Mouse (Mus musculus) CD4-positive, CD25-positive, alpha-beta regulatory T cell, adult 9 weeks (primary cell): Measurements from ENCODE around the gene Fbxo6. TPM values are rescaled to one million over a fixed set of nuclear protein-coding genes. Genes with fewer than 3 reads are reported as not detected.

Experiments
- polyA plus RNA-seq: library from polyadenylated mRNA; unstranded; fragments of 100-300 nt; shearing (Covaris generic); gene quantifications from one replicate; pipeline ENCODE4 v1.2.1, GENCODE M21; 2017

The Fbxo6 gene
- 52.8 TPM for polyA plus RNA-seq

DNA sequence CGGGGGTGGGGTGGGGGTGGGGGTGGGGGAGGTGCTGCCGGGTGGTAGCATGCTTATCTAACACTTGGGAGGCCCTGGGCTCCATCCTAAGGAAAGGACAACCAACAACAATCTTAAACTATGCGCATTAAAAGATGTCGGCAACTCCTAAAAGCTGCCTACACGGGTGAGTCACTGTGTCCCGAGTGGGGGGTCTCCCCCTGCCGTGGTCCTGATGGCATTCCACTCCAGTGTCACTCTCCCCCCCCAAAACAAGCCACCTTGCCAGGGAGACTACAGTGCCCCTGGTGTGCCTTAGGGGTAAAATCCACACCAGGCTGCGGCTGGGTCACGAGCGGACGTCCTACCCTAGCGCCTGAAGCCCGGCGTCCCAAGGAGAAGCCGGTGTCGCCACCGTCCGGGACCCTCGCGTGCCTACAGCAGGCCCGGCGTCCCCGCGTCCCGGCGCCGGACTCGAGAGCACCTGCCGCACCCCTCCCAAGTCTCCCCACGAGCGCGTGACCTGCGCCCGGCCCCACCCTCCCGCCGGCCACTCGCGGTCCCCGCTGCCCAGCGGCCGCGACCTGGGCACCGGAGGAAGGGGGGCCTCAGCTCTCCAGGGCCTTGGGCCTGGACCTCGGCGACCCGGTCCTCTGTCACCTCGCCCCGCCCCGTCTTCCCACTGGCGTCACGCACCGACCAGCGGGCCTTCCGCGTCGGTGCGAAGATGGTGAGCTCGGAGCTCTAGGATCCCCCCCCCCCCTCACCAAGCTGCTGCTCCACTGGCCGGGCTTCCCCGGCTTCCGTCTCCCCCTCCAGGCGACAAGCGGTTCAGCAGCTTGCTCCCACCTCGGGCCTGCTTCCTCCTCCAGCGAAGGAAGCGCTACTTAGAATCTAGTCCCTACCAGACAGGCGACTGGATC, at the start of gene Fbxo6:
Gene Fbxo6 (minus strand): TSS at position 874 of the 902 bp plus-strand sequence.

DNA sequence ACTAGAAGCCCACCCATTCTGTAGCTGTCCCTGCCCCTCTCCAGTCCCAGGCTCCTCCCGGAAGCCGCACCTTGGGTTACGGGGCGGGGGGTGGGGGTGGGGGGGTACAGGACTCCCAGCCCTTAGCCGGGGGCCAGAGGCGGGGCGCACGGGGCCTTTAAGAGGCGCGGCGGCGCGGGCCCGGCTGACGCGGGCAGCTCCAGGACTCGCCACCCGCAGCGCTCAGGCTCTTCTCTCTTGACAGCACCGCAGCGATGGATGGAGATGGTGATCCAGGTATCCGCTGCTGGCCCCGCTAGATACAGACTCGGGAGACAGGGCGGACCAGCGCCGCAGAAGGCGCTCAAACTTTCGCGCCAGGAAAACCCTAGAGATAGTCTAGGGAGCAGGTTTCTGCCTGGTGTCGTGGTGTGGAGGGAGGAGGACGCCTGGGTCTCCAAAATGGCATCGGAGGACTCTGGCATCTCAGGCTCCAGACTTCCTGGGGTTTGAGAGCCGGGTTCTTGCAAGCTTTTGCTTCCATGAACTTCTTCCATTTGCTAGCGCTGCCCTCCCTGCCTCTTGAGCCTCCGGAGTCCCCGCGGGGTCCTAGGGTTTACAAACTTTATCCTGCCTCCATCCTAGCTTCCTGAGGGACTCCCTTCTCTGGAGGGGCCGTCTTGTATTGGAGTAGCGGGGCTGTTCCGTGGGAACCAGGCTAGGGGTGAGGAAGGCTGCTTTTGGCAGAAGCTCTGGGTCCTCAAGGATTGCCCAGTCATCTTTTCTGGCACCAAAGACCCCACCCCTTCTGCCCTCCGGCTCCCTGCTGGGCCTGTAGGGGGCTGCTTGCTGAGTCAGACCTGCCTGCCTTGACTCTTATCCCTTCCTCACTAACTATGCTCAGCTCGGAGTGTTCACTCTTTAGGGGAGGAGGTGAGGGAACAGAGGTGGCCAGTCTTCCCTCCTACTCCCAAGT, 8.8 kb upstream of the Fbxo6 start, which contains the start of the genes Fbxo44 and Fbxo2:
Gene Fbxo44 (minus strand): TSS at position 47 of the 955 bp plus-strand sequence.
Gene Fbxo2 (plus strand): TSS at position 186 of the 955 bp plus-strand sequence.

DNA sequence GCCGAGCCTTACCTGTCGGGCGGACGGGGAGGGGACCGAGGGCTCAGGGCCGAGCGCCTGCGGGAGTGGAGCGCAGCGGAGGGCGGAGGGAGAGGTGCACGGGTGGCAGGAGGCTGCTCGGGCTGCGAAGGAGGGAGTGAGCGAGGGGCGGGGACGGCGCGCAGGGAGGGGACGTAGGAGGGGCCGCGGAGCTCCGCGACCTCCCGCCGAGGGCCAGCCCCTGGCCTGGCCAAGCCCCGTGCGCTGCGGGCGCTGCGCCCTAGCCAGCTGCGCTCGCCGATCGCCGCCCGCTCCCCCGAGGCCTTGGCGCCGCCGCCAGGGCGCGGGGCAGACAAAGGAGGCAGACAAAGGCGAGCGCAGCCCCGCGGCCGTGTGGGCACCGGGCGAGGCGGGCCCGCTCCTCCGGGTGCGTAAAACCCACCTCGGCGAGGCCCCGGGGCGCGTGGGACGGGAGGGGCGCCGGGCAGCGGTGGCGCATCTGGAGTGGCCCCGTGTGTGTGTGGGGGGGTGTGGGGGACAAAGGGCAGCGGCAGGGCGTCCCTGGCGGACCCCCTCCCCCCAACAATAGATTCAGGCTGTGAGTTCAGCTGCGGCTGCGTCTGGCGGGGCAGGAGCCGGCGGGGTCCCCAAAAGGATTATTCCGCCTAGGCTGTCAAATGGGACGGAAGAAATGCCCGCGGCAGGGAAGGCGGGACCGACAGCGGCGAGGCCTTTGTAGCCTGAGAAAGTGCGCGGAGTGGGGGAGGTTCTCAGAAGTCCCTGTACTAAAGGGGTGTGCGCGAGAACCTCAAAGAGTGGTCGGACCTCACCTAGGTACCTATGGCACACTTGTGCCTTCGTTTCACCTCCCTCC, 21.2 kb downstream of the Fbxo6 start, which contains the start of gene Draxin:
Gene Draxin (minus strand): TSS at position 138 of the 853 bp plus-strand sequence.

DNA sequence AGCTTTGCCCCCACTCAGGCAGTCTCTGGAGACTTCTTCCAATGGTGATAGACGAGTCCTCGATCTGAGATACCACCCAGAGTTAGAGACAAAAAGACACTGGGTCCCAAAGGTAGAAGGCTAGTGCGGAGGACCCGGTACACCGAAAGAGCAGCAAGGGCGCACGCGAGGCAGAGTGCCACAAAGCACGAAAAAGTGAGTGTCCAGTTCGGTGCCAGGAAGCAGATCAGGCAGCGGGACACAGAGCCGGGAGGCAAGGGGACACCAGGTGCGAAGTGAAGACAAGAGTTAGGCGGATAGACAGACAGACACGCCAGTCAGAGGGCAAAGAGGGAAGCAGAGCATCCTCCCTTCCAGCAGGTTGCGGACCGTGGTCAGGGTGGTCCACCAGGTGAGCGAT, 21.8 kb downstream of the Fbxo6 start, which contains the start of gene Mad2l2:
Gene Mad2l2 (plus strand): TSS at position 252 of the 400 bp plus-strand sequence.

Other genes with a start within 250 kb of the Fbxo6 start
- gene Mfn2, start 247.4 kb downstream of the Fbxo6 start, polyA plus RNA-seq = 55.3 TPM
- gene Plod1, start 215.4 kb downstream of the Fbxo6 start, polyA plus RNA-seq = 9.9 TPM
- gene 2510039O18Rik, start 211.2 kb downstream of the Fbxo6 start, polyA plus RNA-seq = 3.3 TPM
- not detected for gene Nppb, start 166.4 kb downstream of the Fbxo6 start, polyA plus RNA-seq
- not detected for gene Nppa, start 151.4 kb downstream of the Fbxo6 start, polyA plus RNA-seq
- 10.0 TPM for gene Clcn6, start 113.3 kb downstream of the Fbxo6 start, polyA plus RNA-seq
- 20.9 TPM for gene Mthfr, start 113.1 kb downstream of the Fbxo6 start, polyA plus RNA-seq
- 26.0 TPM for gene Agtrap, start 64.1 kb downstream of the Fbxo6 start, polyA plus RNA-seq
- gene Mad2l2, start 21.8 kb downstream of the Fbxo6 start, polyA plus RNA-seq = 53.9 TPM
- gene Draxin, start 21.4 kb downstream of the Fbxo6 start, polyA plus RNA-seq = not detected
- 4.2 TPM for gene Fbxo44, start 8.3 kb upstream of the Fbxo6 start, polyA plus RNA-seq
- gene Fbxo2, start 8.5 kb upstream of the Fbxo6 start, polyA plus RNA-seq = not detected
- gene Disp3, start 135.8 kb upstream of the Fbxo6 start, polyA plus RNA-seq = not detected